Mouse (Mus musculus) large intestine, adult 2 months (tissue): Measurements from ENCODE around the gene St6galnac3. TPM values are rescaled to one million over a fixed set of nuclear protein-coding genes. Genes with fewer than 3 reads are reported as not detected.

Experiments
- DNase-seq: peaks from one replicate; pipeline ENCODE4 v3.0.0-alpha.2; 2012; ENCODE audit warnings: low read depth, low spot score
- WGBS: fragments of 180-500 bp; shearing (Covaris S2); methylation state at CpG from one replicate; pipeline ENCODE4 v1.1.7; 2018; 5-methylcytosine and 5-hydroxymethylcytosine counted together
- polyA plus RNA-seq: library from polyadenylated mRNA; depleted of rRNA; stranded (reverse); fragments of >200 nt; gene quantifications from 2 replicates; pipeline ENCODE4 v1.2.3, GENCODE M21; 2012

St6galnac3 gene
- polyA plus RNA-seq, 1 experiment: 0.55 TPM

DNA sequence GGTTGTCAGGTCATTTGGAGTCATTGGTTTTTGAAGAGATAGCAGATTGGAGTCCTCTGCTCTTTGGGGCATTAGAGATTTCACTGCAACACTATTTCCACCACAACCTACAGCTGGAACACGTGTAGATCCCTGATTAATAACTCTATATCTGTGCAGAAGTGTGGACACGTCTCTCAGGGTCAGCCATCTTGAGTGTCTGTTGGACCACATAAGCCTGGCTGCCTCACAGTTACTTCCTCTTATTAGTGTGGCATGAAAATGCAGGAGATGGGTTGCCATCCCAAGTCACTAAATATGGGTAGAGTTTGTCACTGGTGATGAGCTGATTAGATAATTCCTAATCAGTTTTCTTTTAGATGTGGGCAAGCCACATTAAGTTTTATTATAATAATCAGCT lies 385.0 kb downstream of the St6galnac3 start:
- no peak for DNase-seq
- 54% methylated on average over 2 of the region's 2 CpGs for WGBS

DNA sequence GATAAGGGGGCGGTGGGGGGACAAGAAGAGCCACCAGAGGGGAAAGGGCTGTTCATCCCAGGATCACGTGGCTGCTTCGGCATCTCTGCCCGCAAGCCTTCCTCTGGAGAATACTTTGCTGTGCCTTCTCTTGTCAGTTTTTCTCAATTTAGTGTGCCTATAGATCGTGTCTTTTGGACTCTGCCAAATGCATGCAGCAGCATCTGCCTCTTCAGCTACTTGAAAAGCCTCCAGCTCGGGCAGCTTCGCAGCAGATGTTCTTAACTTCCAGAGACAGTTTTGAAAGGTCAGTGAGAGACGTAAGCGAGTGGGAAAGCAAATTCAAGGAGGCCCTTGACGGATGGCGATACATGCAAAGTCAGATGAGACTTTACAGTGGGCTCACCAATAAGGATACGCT lies 385.9 kb downstream of the St6galnac3 start:
- WGBS: 75% methylated on average over 12 of the region's 12 CpGs

DNA sequence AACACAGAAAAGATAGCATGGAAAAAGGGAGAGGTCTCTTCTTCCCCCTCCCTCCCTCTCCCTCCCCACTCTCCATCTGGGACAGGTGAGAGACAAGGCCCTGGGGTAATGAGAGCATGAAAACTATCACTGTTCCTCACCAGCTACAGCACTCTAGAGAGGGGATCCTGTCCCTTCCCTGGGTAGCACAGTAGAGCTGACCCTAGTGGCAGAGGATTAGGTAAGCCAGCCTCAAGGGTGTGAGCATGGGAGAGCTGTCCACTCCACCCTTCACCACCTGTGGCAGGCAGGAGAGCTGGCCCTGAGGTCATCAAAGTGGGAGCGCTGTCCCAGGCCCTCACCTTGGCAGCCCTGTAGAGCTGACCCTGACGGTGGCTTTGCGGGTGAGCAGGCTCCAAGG lies 387.2 kb downstream of the St6galnac3 start:
- 73% methylated on average over 3 of the region's 3 CpGs for WGBS
- no peak for DNase-seq

More for the DNA sequence above, 385.9 kb downstream of the St6galnac3 start:
- no peak for DNase-seq

DNA sequence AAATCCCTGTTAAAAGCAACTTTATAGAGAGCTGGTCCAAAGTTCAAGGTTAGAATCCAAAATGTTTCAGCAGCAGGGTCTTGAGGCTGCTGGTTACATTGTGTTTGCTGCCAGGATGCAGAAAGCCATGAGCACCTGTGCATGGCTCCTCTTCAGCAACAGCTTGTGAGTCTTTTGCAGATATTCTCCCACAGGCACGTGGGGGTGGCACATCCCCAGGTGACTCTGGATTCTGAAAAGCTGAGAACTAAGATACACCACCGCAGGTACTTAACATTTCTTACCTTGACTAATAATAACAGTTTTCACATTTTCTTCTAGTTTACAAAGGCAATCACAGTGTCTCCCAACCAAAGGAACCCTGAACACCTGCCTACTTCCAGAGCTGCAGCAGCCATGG lies 387.8 kb downstream of the St6galnac3 start:
- WGBS: 82% methylated on average over 2 of the region's 2 CpGs
- DNase-seq: no peak

- WGBS: 62% methylated on average over 5 of the region's 5 CpGs
Measured at GRCm38 (mm10) chr3:153334152-153334825, 390.7 kb downstream of the St6galnac3 start.

GRCm38 (mm10) chr3:153324307-153324706 lies 400.7 kb downstream of the St6galnac3 start:
- no peak for DNase-seq
- 72% methylated on average over 3 of the region's 3 CpGs for WGBS

More at GRCm38 (mm10) chr3:153334152-153334825, 390.7 kb downstream of the St6galnac3 start:
- no peak for DNase-seq

- WGBS: 82% methylated on average over 8 of the region's 8 CpGs
- DNase-seq: no peak
Measured at GRCm38 (mm10) chr3:153323446-153323845, 401.5 kb downstream of the St6galnac3 start.

DNA sequence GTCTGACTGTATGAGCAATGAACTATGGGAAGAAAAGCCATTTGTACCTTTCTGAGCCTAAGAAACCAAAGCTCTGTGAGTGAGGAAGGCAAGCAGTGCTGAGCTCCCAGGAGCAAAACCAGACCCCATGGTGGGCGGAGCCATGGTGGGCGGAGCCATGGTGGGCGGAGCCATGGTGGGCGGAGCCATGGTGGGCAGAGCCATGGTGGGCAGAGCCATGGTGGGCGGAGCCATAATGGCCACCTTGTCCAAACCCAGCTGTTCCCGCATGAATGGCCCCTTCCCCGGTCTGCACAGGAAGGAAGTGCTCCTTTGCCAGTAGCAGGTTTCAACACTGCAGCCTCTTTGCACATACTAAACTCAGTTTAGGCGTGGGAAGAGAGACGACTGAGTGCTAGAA lies 411.4 kb downstream of the St6galnac3 start:
- no peak for DNase-seq
- 68% methylated on average over 9 of the region's 9 CpGs for WGBS

GRCm38 (mm10) chr3:153313167-153313566 lies 411.8 kb downstream of the St6galnac3 start:
- DNase-seq: no peak
- 66% methylated on average over 9 of the region's 9 CpGs for WGBS

DNA sequence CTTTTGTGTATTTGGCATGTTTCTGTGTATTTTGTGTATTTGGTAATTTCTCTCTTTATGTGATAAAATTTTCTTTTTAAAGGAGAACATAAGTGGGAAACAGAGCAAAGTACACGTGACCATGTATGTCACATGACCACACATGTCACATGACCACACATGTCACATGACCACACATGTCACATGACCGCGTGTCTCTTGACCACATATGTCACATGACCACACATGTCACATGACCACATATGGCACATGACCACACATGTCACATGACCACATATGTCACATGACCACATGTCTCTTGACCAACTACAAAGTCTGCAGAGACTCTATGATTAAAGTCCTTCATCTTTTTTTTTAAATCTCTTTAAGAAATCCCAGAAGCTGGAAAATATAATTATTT lies 413.0 kb downstream of the St6galnac3 start:
- WGBS: 89% methylated on average over 3 of the region's 3 CpGs
- no peak for DNase-seq

DNA sequence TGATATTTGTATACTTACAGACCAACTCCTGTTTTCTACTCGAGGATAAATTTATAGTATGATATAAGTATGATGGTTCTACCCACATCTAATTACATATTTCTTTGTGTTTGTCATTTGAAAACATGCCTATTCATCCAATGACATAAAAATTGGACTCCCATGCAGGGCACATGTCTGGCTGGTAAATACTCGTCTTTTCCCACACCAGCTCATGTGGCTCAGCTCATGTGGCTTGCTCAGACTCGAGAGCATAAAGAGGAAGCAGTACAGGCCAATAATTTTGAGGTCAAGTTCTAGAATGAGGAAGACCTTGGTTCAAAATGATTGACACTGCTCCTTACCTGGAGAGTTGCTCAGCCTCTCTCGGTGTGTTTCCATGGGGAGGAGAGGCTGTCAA lies 416.6 kb downstream of the St6galnac3 start:
- DNase-seq: no peak
- WGBS: 61% methylated on average over 4 of the region's 4 CpGs

DNA sequence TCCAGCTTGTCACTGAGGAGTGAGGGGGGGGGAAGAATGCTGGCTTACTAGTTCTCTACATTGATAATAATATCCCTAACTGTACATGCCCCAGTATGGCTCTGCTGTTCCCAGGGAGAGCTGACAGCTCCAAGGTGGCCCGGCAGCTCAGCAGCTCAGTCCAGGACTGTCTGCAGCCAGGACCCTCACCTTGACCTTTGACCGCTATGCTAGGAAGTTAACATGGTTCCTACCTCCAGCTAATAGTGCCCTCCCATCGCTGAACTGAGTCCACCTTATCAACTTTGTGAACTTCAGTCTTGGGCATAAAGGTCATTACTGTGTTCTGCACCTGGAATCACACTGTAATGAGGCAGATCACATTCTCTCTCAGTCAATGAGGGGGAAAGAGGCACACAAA lies 419.8 kb downstream of the St6galnac3 start:
- DNase-seq: no peak
- WGBS: 62% methylated on average over 3 of the region's 3 CpGs

GRCm38 (mm10) chr3:153302376-153302775 lies 422.6 kb downstream of the St6galnac3 start:
- WGBS: 88% methylated on average over 7 of the region's 7 CpGs

DNA sequence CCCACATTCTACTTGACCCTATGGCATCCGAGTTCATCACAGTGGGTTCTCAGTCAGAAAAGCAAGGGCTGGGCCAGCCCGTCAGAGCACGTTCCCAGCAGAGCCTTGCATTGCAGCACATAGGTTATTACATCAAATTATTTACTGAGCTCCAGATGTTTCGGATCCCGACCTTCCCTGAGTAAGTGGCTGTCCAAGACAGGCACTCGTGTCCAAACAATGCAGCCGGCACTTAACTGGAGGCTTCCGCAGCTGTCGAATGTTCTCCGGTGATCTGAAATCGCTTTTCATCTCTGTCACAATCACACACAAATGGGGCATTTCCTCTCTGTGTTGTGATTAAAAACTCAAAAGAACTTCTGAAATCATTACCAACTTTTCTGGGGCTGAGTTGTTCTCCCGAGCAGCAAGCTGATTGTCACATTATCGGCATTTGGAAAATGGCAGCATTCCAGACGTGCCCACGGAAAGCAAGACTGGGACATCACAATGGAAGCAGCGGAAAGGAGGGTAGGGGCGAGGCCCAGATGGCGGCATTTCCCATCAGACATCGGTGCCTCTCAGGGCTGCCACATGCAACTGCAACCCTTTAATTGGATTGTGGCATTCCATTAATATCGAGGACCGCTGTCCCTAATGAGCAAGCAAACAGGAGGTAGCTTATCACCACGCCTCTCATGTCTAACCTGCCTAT lies 428.5 kb downstream of the St6galnac3 start:
- WGBS: 71% methylated on average over 22 of the region's 22 CpGs

More at GRCm38 (mm10) chr3:153302376-153302775, 422.6 kb downstream of the St6galnac3 start:
- no peak for DNase-seq

DNA sequence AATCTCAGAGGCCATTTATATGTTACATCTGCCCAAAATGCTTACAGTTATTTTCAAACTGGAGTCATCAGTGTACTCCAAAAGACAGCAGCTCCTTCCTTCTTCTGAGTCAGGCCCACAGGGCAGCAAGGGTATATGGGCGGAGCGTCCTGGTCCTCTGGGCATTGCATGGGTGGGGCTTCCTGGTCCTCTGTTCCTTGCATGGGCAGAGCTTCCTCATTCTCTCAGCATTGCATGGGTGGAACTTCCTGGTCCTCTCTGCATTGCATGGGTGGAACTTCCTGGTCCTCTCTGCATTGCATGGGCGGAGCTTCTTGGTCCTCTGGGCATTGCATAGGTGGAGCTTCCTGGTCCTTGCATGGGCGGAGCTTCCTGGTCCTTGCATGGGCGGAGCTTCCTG lies 432.1 kb downstream of the St6galnac3 start:
- WGBS: 88% methylated on average over 5 of the region's 5 CpGs
- no peak for DNase-seq

More for the DNA sequence above, 428.5 kb downstream of the St6galnac3 start:
- no peak for DNase-seq

DNA sequence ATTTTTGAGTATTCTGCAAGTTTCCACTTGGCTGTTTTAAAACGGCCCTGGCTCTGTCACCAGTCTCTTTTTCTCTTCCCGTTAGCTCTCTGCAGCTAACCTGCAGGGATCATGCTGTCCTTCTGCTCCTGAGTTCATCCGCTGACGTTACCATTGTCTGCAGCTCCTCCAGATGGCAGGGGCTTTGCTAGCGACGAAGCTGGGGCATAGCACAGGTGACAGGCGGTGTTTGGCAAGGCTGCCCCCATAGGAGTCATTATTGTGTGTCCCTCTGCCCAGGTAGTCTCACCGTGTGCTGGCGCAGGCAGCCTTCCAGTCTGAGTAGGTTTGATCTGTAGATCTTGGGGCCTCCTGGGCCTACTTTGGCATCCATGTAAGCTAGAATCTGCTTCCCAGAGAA lies 432.6 kb downstream of the St6galnac3 start:
- no peak for DNase-seq
- 89% methylated on average over 9 of the region's 9 CpGs for WGBS

DNA sequence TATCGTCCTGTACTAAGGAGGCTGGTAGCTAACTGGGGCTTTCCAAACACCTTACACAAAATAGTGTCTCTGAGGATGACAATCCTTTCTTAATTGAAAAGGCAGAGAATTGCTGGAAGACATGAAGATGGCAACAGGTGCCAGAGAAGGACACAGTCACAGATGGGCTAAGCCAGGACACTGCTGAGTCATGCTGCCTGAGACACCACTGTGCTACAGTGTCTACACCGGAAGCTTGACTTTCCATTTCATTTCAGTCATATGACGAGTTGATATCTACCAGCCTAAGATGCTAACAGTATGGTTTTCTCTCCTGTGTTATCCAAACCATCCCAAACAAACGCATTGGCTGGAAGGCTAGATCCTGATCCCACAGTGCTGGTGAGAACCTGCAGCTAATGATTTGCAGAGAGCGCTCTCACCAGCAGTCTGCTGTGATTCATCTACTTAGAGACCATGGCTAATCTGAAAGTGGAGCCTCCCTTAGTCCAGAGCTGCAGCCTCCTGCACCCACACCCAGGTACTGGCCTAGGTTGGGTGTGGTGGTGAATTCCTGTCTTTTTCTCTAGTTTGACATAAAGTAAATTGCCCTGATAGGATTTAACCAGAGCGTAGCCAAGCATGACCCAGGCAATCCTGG lies 433.4 kb downstream of the St6galnac3 start:
- WGBS: 73% methylated on average over 6 of the region's 6 CpGs
- DNase-seq: no peak

DNA sequence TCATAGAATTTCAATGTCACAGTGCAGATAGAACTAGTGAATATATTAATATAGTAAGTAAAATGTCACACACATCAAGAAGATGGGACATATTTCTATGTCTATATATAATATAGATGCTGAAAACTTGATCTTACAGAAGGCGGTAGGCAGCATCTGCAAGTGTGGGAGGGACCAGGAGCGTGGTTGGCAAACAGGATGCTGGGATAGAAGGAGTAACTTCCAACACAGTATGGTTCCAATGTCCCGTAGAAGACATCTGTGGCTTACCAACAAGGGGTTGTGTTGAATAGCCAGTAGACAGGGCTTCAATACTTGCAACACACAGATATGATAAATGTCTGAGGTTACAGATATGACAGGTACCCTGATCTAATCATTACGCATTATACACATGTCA lies 435.0 kb downstream of the St6galnac3 start:
- no peak for DNase-seq
- WGBS: 96% methylated on average over 4 of the region's 4 CpGs

- 93% methylated on average over 4 of the region's 4 CpGs for WGBS
- DNase-seq: no peak
Measured at GRCm38 (mm10) chr3:153287564-153287963, 437.4 kb downstream of the St6galnac3 start.

DNA sequence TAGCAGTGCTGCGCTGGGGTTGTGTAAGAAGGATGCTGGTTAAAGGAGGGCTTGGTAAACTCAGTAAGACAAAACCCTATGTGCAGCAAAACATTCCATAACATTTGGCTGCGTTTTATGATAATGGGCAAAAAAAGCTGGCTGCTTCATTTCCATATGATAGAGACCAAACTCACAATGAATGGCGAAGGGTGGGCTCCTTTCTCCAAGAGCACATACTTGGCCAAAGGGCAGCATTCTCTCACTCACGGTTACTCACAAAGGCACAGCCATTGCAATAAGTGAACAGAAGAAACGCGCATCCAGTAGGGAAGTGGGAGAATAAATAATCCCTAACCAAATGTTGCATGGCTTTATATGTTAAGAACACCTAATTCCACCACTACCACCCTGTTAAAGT lies 437.9 kb downstream of the St6galnac3 start:
- no peak for DNase-seq
- 90% methylated on average over 6 of the region's 6 CpGs for WGBS
